Mouse (Mus musculus) adrenal gland, postnatal 36 days (tissue): ENCODE data around the gene Gm45618. TPM values are rescaled to one million over a fixed set of nuclear protein-coding genes. Genes with fewer than 3 reads are reported as not detected.
A peak's percentile ranks its signal among the peaks of the same experiment; 100 is the strongest.
"Not testable (repeated sequence)": the region's sequence is repeated elsewhere in the genome, so short reads cannot be mapped to it uniquely, and the experiment has no call there.

Experiments
- DNase-seq, 2 experiments: peaks; one replicate each; pipeline ENCODE4 v3.0.0; 2021; ENCODE audit warnings: mixed read lengths in 1 of 2
- long read RNA-seq, 2 experiments: library from polyadenylated mRNA; stranded (forward); transcript quantifications; one replicate each; pipeline ENCODE4 v2.0.0; 2021; ENCODE audit warnings: borderline sequencing depth in 2 of 2
- total RNA-seq, 2 experiments: library from RNA; stranded (reverse); gene quantifications; 2 replicates each; pipeline ENCODE4 v1.2.3; 2021

Gm45618 gene
- not detected for total RNA-seq
- long read RNA-seq, experiment 1, result 0 reads
- long read RNA-seq, experiment 2, result 0 reads

- not testable (repeated sequence) for DNase-seq
Observed at GRCm38 (mm10) chr7:142120629-142121028, at the start of gene Gm45618. TSS of gene Gm45618 (minus strand) at chr7:142120729.

GRCm38 (mm10) chr7:142169836-142170235, 49.3 kb upstream of the Gm45618 start:
- DNase-seq, result peak in 1 of 2 experiments; percentile 5

GRCm38 (mm10) chr7:142165639-142166038, 45.1 kb upstream of the Gm45618 start, which contains the start of gene Gm4553:
TSS of gene Gm4553 (minus strand) at chr7:142165739.
- not testable (repeated sequence) for DNase-seq

GRCm38 (mm10) chr7:142159366-142159765, 38.8 kb upstream of the Gm45618 start:
- peak; percentile 17 to 66 for DNase-seq

- DNase-seq, result not testable (repeated sequence)
Observed at GRCm38 (mm10) chr7:142157013-142157412, 36.5 kb upstream of the Gm45618 start, which contains the start of gene Gm29735. TSS of gene Gm29735 (minus strand) at chr7:142157113.

GRCm38 (mm10) chr7:142155308-142155707, 34.8 kb upstream of the Gm45618 start:
- DNase-seq, result no peak

- no peak for DNase-seq
Observed at GRCm38 (mm10) chr7:142152191-142152590, 31.7 kb upstream of the Gm45618 start.

GRCm38 (mm10) chr7:142148633-142149032, 28.1 kb upstream of the Gm45618 start:
- DNase-seq, result no peak

- DNase-seq, result peak; percentile 36 to 73
Observed at GRCm38 (mm10) chr7:142146033-142146432, 25.5 kb upstream of the Gm45618 start.

GRCm38 (mm10) chr7:142145413-142145940, 24.9 kb upstream of the Gm45618 start:
- DNase-seq, result no peak

- no peak for DNase-seq
Observed at GRCm38 (mm10) chr7:142144507-142144906, 24.0 kb upstream of the Gm45618 start, which contains the start of gene Gm45337. TSS of gene Gm45337 (minus strand) at chr7:142144607.

- not testable (repeated sequence) for DNase-seq
Observed at GRCm38 (mm10) chr7:142143506-142144010, 23.0 kb upstream of the Gm45618 start.

GRCm38 (mm10) chr7:142140696-142141095, 20.2 kb upstream of the Gm45618 start:
- DNase-seq, result no peak

GRCm38 (mm10) chr7:142135934-142136333, 15.4 kb upstream of the Gm45618 start, which contains the start of gene Gm39115:
TSS of gene Gm39115 (minus strand) at chr7:142136034.
- not testable (repeated sequence) for DNase-seq

- peak in 1 of 2 experiments; percentile 9 for DNase-seq
Observed at GRCm38 (mm10) chr7:142134206-142134995, 13.9 kb upstream of the Gm45618 start.

- no peak for DNase-seq
Observed at GRCm38 (mm10) chr7:142128843-142129242, 8.3 kb upstream of the Gm45618 start.

GRCm38 (mm10) chr7:142119632-142120031, 897 bp downstream of the Gm45618 start:
- peak; percentile 12 to 28 for DNase-seq

GRCm38 (mm10) chr7:142104747-142105146, 15.8 kb downstream of the Gm45618 start:
- DNase-seq, result no peak

- peak; percentile 86 to 88 for DNase-seq
Observed at GRCm38 (mm10) chr7:142097776-142098175, 22.8 kb downstream of the Gm45618 start.

GRCm38 (mm10) chr7:142096701-142097100, 23.8 kb downstream of the Gm45618 start:
- no peak for DNase-seq

GRCm38 (mm10) chr7:142095183-142095931, 25.2 kb downstream of the Gm45618 start, which contains the start of gene Dusp8:
TSS of gene Dusp8 (minus strand) at chr7:142095843.
- peak; percentile 94 to 95 for DNase-seq
